Mouse (Mus musculus): ENCODE data around the gene Tmem119. TPM values are rescaled to one million over a fixed set of nuclear protein-coding genes. Genes with fewer than 3 reads are reported as not detected.

The Tmem119 gene
- 1 to 10 TPM in 1 of 4 experiments, under 1 TPM in 3; 0.36 to 1.1 (median 0.77) TPM for total RNA-seq (2022)

DNA sequence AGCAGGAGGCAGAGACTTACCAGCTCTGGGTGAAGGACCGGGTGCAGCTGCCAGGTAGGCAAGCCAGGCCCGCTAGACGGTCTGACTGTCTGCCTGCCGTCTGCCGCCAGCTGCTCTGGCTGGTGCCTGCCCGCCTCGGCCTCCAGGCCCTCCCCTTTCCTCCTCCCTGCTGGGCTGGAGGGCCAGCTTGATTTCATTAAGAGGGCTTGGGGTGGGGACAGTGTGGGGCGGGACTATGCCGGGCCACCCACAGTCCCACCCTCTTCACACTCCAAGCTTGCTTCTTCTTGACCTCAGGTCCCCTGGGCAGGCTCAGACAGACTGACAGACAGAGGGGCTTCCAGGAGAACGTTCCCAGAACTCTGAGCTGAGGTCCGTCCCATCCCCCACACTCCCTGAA is at the start of gene Tmem119:
Gene Tmem119 (minus strand): TSS at position 237 of the 400 bp plus-strand sequence.
- peak; percentile 22 to 37 for DNase-seq (ENCODE audit: low spot score in 2 of 2)

DNA sequence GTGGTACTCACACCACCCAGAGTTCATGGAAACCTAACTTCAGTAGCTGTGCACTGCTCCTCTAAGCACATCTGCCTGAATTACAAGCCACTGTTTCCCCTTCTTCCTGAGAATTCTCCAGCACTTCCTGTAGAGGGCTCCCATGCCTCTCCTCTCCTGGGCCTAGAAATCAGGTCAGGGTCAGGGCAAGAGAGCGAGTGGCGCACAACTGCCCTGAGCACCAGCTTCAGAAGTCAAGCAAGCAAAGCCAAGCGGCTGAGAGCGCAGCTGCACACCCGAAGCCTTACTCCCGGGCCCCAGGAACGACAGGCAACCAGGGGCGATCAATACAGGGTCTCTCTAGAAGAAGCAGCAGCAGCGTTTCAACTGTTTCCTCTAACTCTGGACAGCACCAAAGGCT is 47.3 kb upstream of the Tmem119 start:
- no peak for DNase-seq (ENCODE audit: low spot score in 2 of 2)

- no peak for DNase-seq (ENCODE audit: low spot score in 2 of 2)
Observed at GRCm38 (mm10) chr5:113846656-113847055, 46.3 kb upstream of the Tmem119 start.

- DNase-seq (ENCODE audit: low spot score in 2 of 2), result no peak
Observed at GRCm38 (mm10) chr5:113845627-113846026, 45.3 kb upstream of the Tmem119 start.

- DNase-seq (ENCODE audit: low spot score in 2 of 2), result no peak
Observed at GRCm38 (mm10) chr5:113844721-113845120, 44.4 kb upstream of the Tmem119 start.

- DNase-seq (ENCODE audit: low spot score in 2 of 2), result no peak
Observed at GRCm38 (mm10) chr5:113844106-113844505, 43.8 kb upstream of the Tmem119 start.

- DNase-seq (ENCODE audit: low spot score in 2 of 2), result no peak
Observed at GRCm38 (mm10) chr5:113842906-113843305, 42.6 kb upstream of the Tmem119 start.

GRCm38 (mm10) chr5:113842244-113842643 is 41.9 kb upstream of the Tmem119 start:
- DNase-seq (ENCODE audit: low spot score in 2 of 2), result no peak

GRCm38 (mm10) chr5:113841243-113842225 is 41.2 kb upstream of the Tmem119 start:
- no peak for DNase-seq (ENCODE audit: low spot score in 2 of 2)

- no peak for DNase-seq (ENCODE audit: low spot score in 2 of 2)
Observed at GRCm38 (mm10) chr5:113840443-113840842, 40.1 kb upstream of the Tmem119 start.

DNA sequence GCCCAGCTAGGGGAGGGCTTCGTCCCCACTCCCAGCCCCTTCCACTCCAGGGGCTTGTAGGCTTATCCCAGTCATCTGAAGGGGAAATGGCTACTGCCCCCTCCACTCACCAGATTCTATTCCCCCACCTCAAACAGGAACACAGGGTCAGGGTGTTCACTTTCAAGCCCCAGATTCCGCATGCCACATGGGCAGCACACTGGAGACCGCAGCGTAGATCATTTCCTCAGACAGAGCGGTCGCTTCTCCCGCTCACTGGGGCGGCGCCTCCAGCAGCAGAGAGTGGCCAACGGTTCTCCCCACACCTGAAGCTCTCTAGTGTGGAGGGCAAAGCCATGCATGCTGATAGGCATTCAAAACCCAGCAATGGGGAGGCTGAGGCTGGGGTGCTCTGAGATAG is 36.6 kb upstream of the Tmem119 start:
- no peak for DNase-seq (ENCODE audit: low spot score in 2 of 2)

- no peak for DNase-seq (ENCODE audit: low spot score in 2 of 2)
Observed at GRCm38 (mm10) chr5:113833316-113833947, 33.1 kb upstream of the Tmem119 start.

DNA sequence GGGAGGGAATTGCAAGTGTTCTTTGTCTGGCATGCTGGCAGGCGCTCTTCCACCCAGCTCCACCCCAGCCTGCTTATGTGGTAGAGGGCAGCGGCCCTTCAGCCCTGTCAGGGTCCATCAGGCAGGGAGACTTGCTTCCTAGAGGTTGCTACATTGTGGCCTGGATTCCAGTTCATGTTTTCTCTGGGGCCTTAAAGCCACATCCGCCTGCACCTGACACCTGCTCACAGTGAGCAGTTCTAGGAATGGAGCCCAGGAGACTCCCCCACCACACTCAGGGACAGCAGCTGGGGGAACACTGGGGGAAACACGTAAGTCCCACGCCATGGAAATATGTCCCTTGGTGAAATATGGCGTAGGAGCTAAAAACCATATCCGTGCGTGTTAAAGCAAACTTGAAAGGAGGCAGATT is 32.2 kb upstream of the Tmem119 start, which contains the start of gene Selplg:
Gene Selplg (minus strand): TSS at position 155 of the 412 bp plus-strand sequence.
- DNase-seq (ENCODE audit: low spot score in 2 of 2), result no peak

- no peak for DNase-seq (ENCODE audit: low spot score in 2 of 2)
Observed at GRCm38 (mm10) chr5:113831741-113832140, 31.4 kb upstream of the Tmem119 start.

DNA sequence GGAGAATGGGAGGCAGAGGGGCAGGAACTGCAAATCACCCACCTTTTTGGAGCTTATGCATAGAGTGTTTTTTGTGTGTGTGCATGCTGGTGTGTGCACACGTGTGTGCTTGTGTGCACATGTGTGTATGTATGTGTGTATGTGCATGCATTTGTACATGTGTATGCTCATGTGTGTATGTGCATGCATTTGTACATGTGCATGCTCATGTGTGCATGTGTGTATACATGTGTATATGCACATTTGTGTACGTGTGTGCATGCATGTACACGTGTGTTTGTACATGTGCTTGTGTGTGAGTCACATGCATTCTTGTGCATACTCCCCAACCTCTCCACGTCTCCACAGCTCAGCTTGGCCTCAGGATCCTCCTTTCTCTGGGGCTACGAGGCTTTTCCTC is 30.5 kb upstream of the Tmem119 start:
- no peak for DNase-seq (ENCODE audit: low spot score in 2 of 2)

DNA sequence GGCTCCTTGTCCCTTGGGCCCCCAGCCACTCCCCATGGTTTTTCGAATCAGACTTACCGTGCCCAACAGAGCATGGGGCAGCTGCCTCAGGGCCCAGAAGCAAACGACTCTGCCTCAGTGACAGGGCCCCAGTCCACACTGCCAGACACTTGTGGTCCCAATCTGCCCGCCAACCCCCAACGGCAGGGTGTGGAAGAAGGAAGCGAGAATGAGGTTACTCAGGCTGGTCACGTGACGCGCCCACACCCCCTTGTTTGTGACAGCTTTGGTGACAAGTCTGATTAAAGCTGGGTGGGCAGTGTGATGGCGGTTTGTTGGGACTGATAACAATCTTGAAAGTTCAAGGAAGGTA is 30.0 kb upstream of the Tmem119 start:
- DNase-seq (ENCODE audit: low spot score in 2 of 2), result no peak

- no peak for DNase-seq (ENCODE audit: low spot score in 2 of 2)
Observed at GRCm38 (mm10) chr5:113829566-113830291, 29.4 kb upstream of the Tmem119 start.

- DNase-seq (ENCODE audit: low spot score in 2 of 2), result no peak
Observed at GRCm38 (mm10) chr5:113828481-113828880, 28.2 kb upstream of the Tmem119 start.

DNA sequence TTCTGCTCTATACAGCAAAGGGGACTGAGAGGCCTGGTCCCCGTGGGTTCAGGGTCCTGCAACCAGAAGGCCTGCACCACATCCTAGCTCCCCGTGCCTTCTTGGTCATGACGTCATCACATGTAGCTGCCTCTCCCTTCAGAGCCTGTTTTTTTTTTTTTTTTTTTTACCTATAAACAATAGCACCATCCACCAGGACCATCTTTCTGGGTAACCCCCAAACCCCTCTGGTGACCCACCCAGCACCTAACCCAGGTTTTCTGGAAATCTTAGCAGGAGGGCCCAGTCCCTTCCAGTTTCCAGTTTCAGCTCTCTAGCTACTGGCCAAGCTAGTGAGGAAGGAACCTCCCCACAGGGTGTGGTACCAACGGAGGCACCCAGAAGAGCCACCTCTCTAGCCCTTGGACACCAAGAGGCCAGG is 27.7 kb upstream of the Tmem119 start:
- DNase-seq (ENCODE audit: low spot score in 2 of 2), result no peak

- no peak for DNase-seq (ENCODE audit: low spot score in 2 of 2)
Observed at GRCm38 (mm10) chr5:113826619-113827018, 26.3 kb upstream of the Tmem119 start.

GRCm38 (mm10) chr5:113825558-113825957 is 25.2 kb upstream of the Tmem119 start:
- DNase-seq (ENCODE audit: low spot score in 2 of 2), result no peak

- no peak for DNase-seq (ENCODE audit: low spot score in 2 of 2)
Observed at GRCm38 (mm10) chr5:113824228-113824627, 23.9 kb upstream of the Tmem119 start.

Measured in gastrocnemius, adult 8-10 months (tissue).